Mouse (Mus musculus) kidney, embryonic 14.5 days (tissue): Measurements from ENCODE around the gene Pts. TPM values are rescaled to one million over a fixed set of nuclear protein-coding genes. Genes with fewer than 3 reads are reported as not detected.

ENCODE experiments used
- ATAC-seq: fragments of 200-750 bp; cut with Nextera tagmentation; 2 replicates; pipeline ENCODE4 v1.8.0; 2017; ENCODE audit warnings: moderate number of reproducible peaks, mild to moderate bottlenecking, moderate TSS enrichment, moderate library complexity; ENCODE audit not compliant: low FRiP score, low TSS enrichment
- H3K27ac ChIP-seq: fragments of 300-500 bp; sonication (generic); 2 replicates; pipeline ENCODE4 v1.5.1; 2014; ENCODE audit warnings: low read depth, mild to moderate bottlenecking, low read length, moderate library complexity, mixed read lengths
- H3K27me3 ChIP-seq: fragments of 300-500 bp; sonication (generic); 2 replicates; pipeline ENCODE4 v1.6.1; 2014; ENCODE audit warnings: mild to moderate bottlenecking, low read length; ENCODE audit not compliant: control insufficient read depth, insufficient read depth
- H3K36me3 ChIP-seq: fragments of 300-500 bp; sonication (generic); 2 replicates; pipeline ENCODE4 v1.6.1; 2014; ENCODE audit warnings: low read length, mixed read lengths; ENCODE audit not compliant: control insufficient read depth, insufficient read depth
- H3K4me1 ChIP-seq: fragments of 300-500 bp; sonication (generic); 2 replicates; pipeline ENCODE4 v1.6.1; 2014; ENCODE audit warnings: low read length, mixed read lengths; ENCODE audit not compliant: control insufficient read depth, insufficient read depth
- H3K4me2 ChIP-seq: fragments of 300-500 bp; sonication (generic); replicated peaks from 2 replicates; pipeline ENCODE4 v1.6.1; 2014; ENCODE audit warnings: low read depth, mild to moderate bottlenecking, low read length
- H3K4me3 ChIP-seq: fragments of 300-500 bp; sonication (generic); 2 replicates; pipeline ENCODE4 v1.5.1; 2014; ENCODE audit warnings: mild to moderate bottlenecking, low read length
- H3K9ac ChIP-seq: fragments of 300-500 bp; sonication (generic); 2 replicates; pipeline ENCODE4 v1.6.1; 2014; ENCODE audit warnings: low read depth, mild to moderate bottlenecking, low read length, moderate library complexity
- H3K9me3 ChIP-seq: fragments of 300-500 bp; sonication (generic); 2 replicates; pipeline ENCODE4 v1.6.1; 2016; ENCODE audit warnings: low read length; ENCODE audit not compliant: control insufficient read depth
- WGBS: fragments of 180-500 bp; shearing (Covaris S2); extraction: QIAGEN DNeasy Blood & Tissue Kit; methylation state at CpG from one replicate; pipeline ENCODE4 v1.1.7; 2014; 5-methylcytosine and 5-hydroxymethylcytosine counted together
- polyA plus RNA-seq: library from polyadenylated mRNA; unstranded; fragments of >200 nt; fragmentation: Nextera tagmentation; extraction: Ambion mirVana; gene quantifications from 2 replicates; pipeline ENCODE4 v1.2.1, GENCODE M21; 2014

The Pts gene
- polyA plus RNA-seq, 1 experiment from 2014 or later = 85.3 TPM

GRCm38 (mm10) chr9:50499781-50500180 is 28.7 kb downstream of the Pts start:
- 90% methylated on average over 3 of the region's 3 CpGs for WGBS

GRCm38 (mm10) chr9:50498815-50499214 is 29.7 kb downstream of the Pts start:
- no peak overlapping the region for H3K4me3 ChIP-seq
- no peak for ATAC-seq
- H3K9me3 ChIP-seq = no peaks in the 10 kb centered on the region
- H3K4me2 ChIP-seq = no peak overlapping the region
- no peaks in the 10 kb centered on the region for H3K27me3 ChIP-seq
- no peak overlapping the region for H3K9ac ChIP-seq
- H3K27ac ChIP-seq = no peak overlapping the region
- H3K4me1 ChIP-seq = no peaks in the 10 kb centered on the region; the same call in none of the 2 replicates
- WGBS = 85% methylated on average over 16 of the region's 16 CpGs
- no peaks in the 10 kb centered on the region for H3K36me3 ChIP-seq

More at GRCm38 (mm10) chr9:50499781-50500180, 28.7 kb downstream of the Pts start:
- Histone ChIP-seq H3K4me3 (no peak overlapping the region), H3K36me3 (no peaks in the 10 kb centered on the region), H3K4me2 (no peak overlapping the region), H3K27ac (no peak overlapping the region), H3K9me3 (no peaks in the 10 kb centered on the region), H3K4me1 (no peaks in the 10 kb centered on the region; the same call in 1 of the 2 replicates), H3K27me3 (no peaks in the 10 kb centered on the region), H3K9ac (no peak overlapping the region)
- no peak for ATAC-seq

- H3K4me1 ChIP-seq = no peaks in the 10 kb centered on the region; the same call in none of the 2 replicates
- no peak overlapping the region for H3K27ac ChIP-seq
- H3K36me3 ChIP-seq = no peaks in the 10 kb centered on the region
- H3K9ac ChIP-seq = no peak overlapping the region
- H3K27me3 ChIP-seq = no peaks in the 10 kb centered on the region
- no peak for ATAC-seq
- 81% methylated on average over 2 of the region's 2 CpGs for WGBS
- no peak overlapping the region for H3K4me3 ChIP-seq
- H3K4me2 ChIP-seq = no peak overlapping the region
- no peaks in the 10 kb centered on the region for H3K9me3 ChIP-seq
Measured at GRCm38 (mm10) chr9:50497536-50497935, 31.0 kb downstream of the Pts start.

GRCm38 (mm10) chr9:50497076-50497475 is 31.4 kb downstream of the Pts start:
- Histone ChIP-seq H3K9ac (no peak overlapping the region), H3K4me1 (no peaks in the 10 kb centered on the region; the same call in none of the 2 replicates), H3K36me3 (no peaks in the 10 kb centered on the region), H3K9me3 (no peaks in the 10 kb centered on the region), H3K4me3 (no peak overlapping the region), H3K27me3 (no peaks in the 10 kb centered on the region), H3K4me2 (no peak overlapping the region), H3K27ac (no peak overlapping the region)
- ATAC-seq = no peak
- 61% methylated on average over 6 of the region's 6 CpGs for WGBS

GRCm38 (mm10) chr9:50496546-50496945 is 32.0 kb downstream of the Pts start:
- H3K4me1 ChIP-seq = no peaks in the 10 kb centered on the region; the same call in none of the 2 replicates
- H3K9me3 ChIP-seq = no peaks in the 10 kb centered on the region
- no peak overlapping the region for H3K9ac ChIP-seq
- H3K4me2 ChIP-seq = no peak overlapping the region
- no peak overlapping the region for H3K27ac ChIP-seq
- H3K27me3 ChIP-seq = no peaks in the 10 kb centered on the region
- ATAC-seq = no peak
- WGBS = 30% methylated on average over 6 of the region's 6 CpGs
- H3K4me3 ChIP-seq = no peak overlapping the region; the same call in 1 of the 2 replicates
- H3K36me3 ChIP-seq = no peaks in the 10 kb centered on the region

- Histone ChIP-seq H3K9ac (no peak overlapping the region), H3K27me3 (no peaks in the 10 kb centered on the region), H3K9me3 (no peaks in the 10 kb centered on the region), H3K4me1 (no peaks in the 10 kb centered on the region; the same call in none of the 2 replicates), H3K36me3 (no peaks in the 10 kb centered on the region), H3K4me2 (peak overlapping the region; percentile 13; the same call in 1 of the 2 replicates), H3K27ac (no peak overlapping the region), H3K4me3 (no peak overlapping the region; the same call in 1 of the 2 replicates)
- WGBS = 43% methylated on average over 6 of the region's 6 CpGs
- ATAC-seq = no peak
Measured at GRCm38 (mm10) chr9:50496151-50496505, 32.4 kb downstream of the Pts start.

- Histone ChIP-seq H3K4me1 (no peaks in the 10 kb centered on the region; the same call in none of the 2 replicates), H3K9me3 (no peaks in the 10 kb centered on the region), H3K4me3 (peak overlapping the region; percentile 9; the same call in 1 of the 2 replicates), H3K27ac (no peak overlapping the region; the same call in 1 of the 2 replicates), H3K36me3 (no peaks in the 10 kb centered on the region), H3K9ac (peak overlapping the region; percentile 5; the same call in 1 of the 2 replicates), H3K4me2 (peak overlapping the region; percentile 24), H3K27me3 (no peaks in the 10 kb centered on the region)
- whole genome bisulfite sequencing = 59% methylated on average over 10 of the region's 10 CpGs
- no peak for ATAC-seq
Measured at GRCm38 (mm10) chr9:50495405-50496150, 32.9 kb downstream of the Pts start.

GRCm38 (mm10) chr9:50494311-50494710 is 34.2 kb downstream of the Pts start, which contains the start of gene Plet1:
TSS of gene Plet1 (plus strand) at chr9:50494525.
- 72% methylated on average over 6 of the region's 6 CpGs for WGBS
- Histone ChIP-seq H3K27ac (no peak within 1 kb of the TSS; the same call in 1 of the 2 replicates), H3K4me1 (no peaks in the 10 kb centered on the region; the same call in none of the 2 replicates), H3K27me3 (no peaks in the 10 kb centered on the region), H3K4me3 (peak within 1 kb of the TSS; percentile 9; the same call in 1 of the 2 replicates), H3K9ac (peak within 1 kb of the TSS; percentile 13; the same call in 1 of the 2 replicates), H3K9me3 (no peaks in the 10 kb centered on the region), H3K36me3 (no peaks in the 10 kb centered on the region), H3K4me2 (peak within 1 kb of the TSS; percentile 24)
- ATAC-seq = peak; percentile 67; the same call in 1 of the 2 replicates

GRCm38 (mm10) chr9:50493777-50494176 is 34.7 kb downstream of the Pts start:
- Histone ChIP-seq H3K36me3 (no peaks in the 10 kb centered on the region), H3K9ac (no peak overlapping the region), H3K9me3 (no peaks in the 10 kb centered on the region), H3K27ac (no peak overlapping the region), H3K27me3 (no peaks in the 10 kb centered on the region), H3K4me1 (no peaks in the 10 kb centered on the region; the same call in none of the 2 replicates), H3K4me3 (no peak overlapping the region), H3K4me2 (no peak overlapping the region)
- no peak for ATAC-seq
- 52% methylated on average over 2 of the region's 2 CpGs for WGBS
